Mouse (Mus musculus) lung, adult 2 months (tissue): ENCODE measurements at regions not wholly inside any gene's neighbourhood (a gene's known extent, or its start where the extent isn't known, plus 50 kb on each side); places are given as distances from the start of the nearest gene placed in this dataset.

Experiments
- DNase-seq: peaks from one replicate; pipeline ENCODE4 v3.0.0; 2022
- H3K4me1 ChIP-seq: fragments of 200-500 bp; 2 replicates; pipeline ENCODE4 v1.6.1; 2011; ENCODE audit warnings: low read length; ENCODE audit not compliant: control insufficient read depth, insufficient read depth
- H3K4me3 ChIP-seq: fragments of 200-500 bp; replicated peaks from 2 replicates; pipeline ENCODE3; 2011; ENCODE audit warnings: low read depth, mild to moderate bottlenecking, control low read depth, low read length; ENCODE audit errors: extremely low read depth
- CTCF ChIP-seq: fragments of 200-500 bp; IDR thresholded peaks from 2 replicates; pipeline ENCODE4 v1.5.1; 2011; ENCODE audit warnings: mild to moderate bottlenecking, low read length, control low read depth; ENCODE audit not compliant: insufficient read depth
- POLR2A ChIP-seq: fragments of 200-500 bp; IDR thresholded peaks from 2 replicates; pipeline ENCODE4 v1.6.1; 2011; ENCODE audit warnings: low read depth, mild to moderate bottlenecking, control low read depth, low read length, borderline replicate concordance; ENCODE audit errors: extremely low read depth
- WGBS: fragments of 180-500 bp; shearing (Covaris S2); methylation state at CpG from one replicate; pipeline ENCODE4 v1.1.7; 2018; 5-methylcytosine and 5-hydroxymethylcytosine counted together

DNA sequence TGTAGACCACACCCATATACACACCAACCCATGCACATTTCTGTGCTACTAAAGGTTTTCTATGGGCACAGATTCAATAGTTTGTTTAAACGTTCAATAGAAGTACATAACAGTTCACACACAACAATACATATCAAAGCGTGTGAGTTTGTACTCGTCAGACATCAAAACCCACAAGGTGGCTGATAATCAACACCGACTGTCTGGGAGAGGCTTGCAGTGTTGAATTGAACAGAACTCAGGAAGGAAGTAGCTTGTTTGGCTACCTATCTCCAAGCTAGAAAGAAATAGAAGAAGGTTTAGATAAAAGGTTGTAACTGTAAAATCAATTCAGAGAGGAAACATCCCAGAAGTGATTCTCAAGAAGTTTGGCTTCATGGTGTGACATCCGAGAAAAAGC is 118.9 kb upstream of the Klf3 start:
- no peak overlapping the region for H3K4me3 ChIP-seq
- WGBS = 54% methylated on average over 5 of the region's 5 CpGs
- peaks cover 7% of the 10 kb centered on the region; the same call in 1 of the 2 replicates for H3K4me1 ChIP-seq
- TF ChIP-seq CTCF (no peak), POLR2A (no peak)
- DNase-seq = no peak

DNA sequence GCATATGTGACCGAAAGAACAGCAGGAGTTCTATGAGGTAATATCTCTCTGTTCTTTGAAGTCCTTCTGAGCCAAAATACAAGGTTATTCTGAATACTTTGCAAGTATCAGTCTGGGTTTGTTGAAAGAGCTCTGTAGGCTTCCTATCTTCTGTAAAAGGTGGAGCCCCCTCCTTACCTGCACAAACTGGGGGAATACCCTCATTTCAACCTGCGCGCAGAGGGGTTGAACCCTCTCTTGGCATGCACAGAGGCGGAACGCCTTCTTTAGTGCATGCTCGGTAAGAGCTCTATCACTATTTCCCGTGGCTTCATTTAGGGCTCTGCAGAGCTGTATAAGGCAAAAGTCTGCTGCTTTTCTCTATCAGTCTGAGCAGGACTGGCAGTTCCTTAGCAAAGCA is 113.0 kb upstream of the Klf3 start:
- no peak for DNase-seq
- TF ChIP-seq POLR2A = no peak
- no peak for TF ChIP-seq CTCF
- H3K4me1 ChIP-seq = peaks cover 7% of the 10 kb centered on the region
- no peak overlapping the region for H3K4me3 ChIP-seq
- WGBS = 71% methylated on average over 7 of the region's 7 CpGs

GRCm38 (mm10) chr5:64691406-64692100 is 111.6 kb upstream of the Klf3 start:
- DNase-seq = no peak
- Histone ChIP-seq H3K4me1 (peaks cover 7% of the 10 kb centered on the region), H3K4me3 (no peak overlapping the region)
- WGBS = 95% methylated on average over 8 of the region's 8 CpGs
- TF ChIP-seq POLR2A = no peak
- no peak for TF ChIP-seq CTCF

- no peak for TF ChIP-seq POLR2A
- TF ChIP-seq CTCF = no peak
- H3K4me3 ChIP-seq = no peak overlapping the region
- WGBS = 80% methylated on average over 11 of the region's 11 CpGs
- H3K4me1 ChIP-seq = peaks cover 7% of the 10 kb centered on the region
- no peak for DNase-seq
Measured at GRCm38 (mm10) chr5:64692335-64692734, 110.9 kb upstream of the Klf3 start.

DNA sequence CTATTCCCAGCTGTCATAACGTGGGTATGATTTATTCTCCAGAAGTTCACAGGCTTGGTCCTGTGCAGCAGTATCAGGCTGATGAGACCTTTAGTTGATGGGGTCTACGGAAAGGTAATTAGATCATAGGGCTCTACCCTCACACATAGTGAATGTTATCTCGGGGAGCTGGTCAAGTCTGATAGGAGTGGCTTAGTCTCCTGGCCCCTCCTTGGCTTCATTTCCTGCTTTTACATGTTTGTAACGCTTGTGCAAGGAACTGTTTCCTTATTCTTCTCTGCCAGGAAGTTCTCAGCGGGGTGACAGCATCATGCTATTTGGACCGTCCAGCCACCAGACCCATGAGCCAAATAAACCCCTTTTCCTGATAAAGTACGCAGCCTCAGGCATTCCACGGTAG is 109.6 kb upstream of the Klf3 start:
- WGBS = 50% methylated on average over 8 of the region's 8 CpGs
- Histone ChIP-seq H3K4me1 (peaks cover 7% of the 10 kb centered on the region), H3K4me3 (no peak overlapping the region)
- no peak for DNase-seq
- TF ChIP-seq POLR2A (no peak), CTCF (no peak)

- WGBS = 91% methylated on average over 8 of the region's 8 CpGs
- DNase-seq = no peak
- Histone ChIP-seq H3K4me3 (no peak overlapping the region), H3K4me1 (peaks cover 7% of the 10 kb centered on the region)
- no peak for TF ChIP-seq POLR2A
- TF ChIP-seq CTCF = no peak
Measured at GRCm38 (mm10) chr5:64694606-64695005, 108.6 kb upstream of the Klf3 start.

- H3K4me1 ChIP-seq = peaks cover under 1% of the 10 kb centered on the region; the same call in 1 of the 2 replicates
- TF ChIP-seq POLR2A (no peak), CTCF (no peak)
- no peak overlapping the region for H3K4me3 ChIP-seq
- DNase-seq = no peak
- 94% methylated on average over 14 of the region's 14 CpGs for WGBS
Measured at GRCm38 (mm10) chr5:64696099-64696498, 107.1 kb upstream of the Klf3 start.

DNA sequence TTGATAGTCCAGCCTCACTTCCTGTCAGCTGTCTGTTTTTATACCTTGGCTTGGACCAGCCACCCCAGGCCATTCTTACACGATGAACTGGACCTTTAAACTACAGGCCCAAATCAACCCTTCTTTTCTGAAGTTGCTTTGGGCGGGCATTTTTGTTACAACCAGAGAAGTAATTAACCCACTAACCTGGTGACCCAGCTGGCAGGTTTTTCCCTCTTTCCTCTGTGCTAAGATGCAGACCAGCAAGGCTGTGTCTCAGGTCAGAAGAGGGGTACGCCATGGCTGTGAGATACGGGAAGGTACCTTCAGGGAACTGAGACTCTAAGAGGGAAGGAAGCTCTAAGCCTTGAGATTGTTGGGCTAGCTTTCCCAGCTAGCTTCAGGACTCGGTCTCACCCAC is 105.7 kb upstream of the Klf3 start:
- no peak overlapping the region for H3K4me3 ChIP-seq
- TF ChIP-seq POLR2A = no peak
- no peak for TF ChIP-seq CTCF
- H3K4me1 ChIP-seq = peaks cover 11% of the 10 kb centered on the region
- 88% methylated on average over 5 of the region's 5 CpGs for WGBS
- DNase-seq = no peak

GRCm38 (mm10) chr5:64698458-64699116 is 104.6 kb upstream of the Klf3 start:
- no peak for TF ChIP-seq CTCF
- no peak for TF ChIP-seq POLR2A
- DNase-seq = no peak
- Histone ChIP-seq H3K4me1 (peaks cover 16% of the 10 kb centered on the region), H3K4me3 (no peak overlapping the region)
- 79% methylated on average over 6 of the region's 6 CpGs for WGBS

DNA sequence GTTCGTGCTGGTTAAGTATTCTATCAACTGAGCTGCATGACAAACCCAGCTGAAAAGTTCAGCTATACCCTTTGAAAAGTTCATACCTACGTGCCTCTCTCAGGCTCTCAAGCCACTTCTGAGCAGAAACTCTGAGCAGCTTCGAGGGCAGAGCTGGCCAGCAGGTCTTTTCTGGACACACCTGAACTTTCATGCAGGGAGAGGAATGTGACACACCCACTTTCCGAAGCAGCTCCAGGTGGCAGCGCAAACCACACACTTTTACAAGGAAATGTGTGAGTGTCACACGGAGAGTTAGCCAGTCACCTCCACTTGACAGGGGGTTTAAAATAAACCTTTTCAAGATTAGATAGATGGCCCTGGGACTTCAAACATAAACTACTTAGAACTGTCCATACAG is 103.2 kb upstream of the Klf3 start:
- H3K4me1 ChIP-seq = peaks cover 21% of the 10 kb centered on the region
- H3K4me3 ChIP-seq = no peak overlapping the region
- 66% methylated on average over 6 of the region's 6 CpGs for WGBS
- TF ChIP-seq CTCF (no peak), POLR2A (no peak)
- DNase-seq = peak; percentile 41
